Mouse (Mus musculus) ES-E14 (cell line): ENCODE measurements at regions not wholly inside any gene's neighbourhood (a gene's known extent, or its start where the extent isn't known, plus 50 kb on each side); places are given as distances from the start of the nearest gene placed in this dataset.

Source experiments
- CHD2 ChIP-seq: IDR thresholded peaks from 2 replicates; pipeline ENCODE4 v1.6.1; 2014; ENCODE audit warnings: mild to moderate bottlenecking, low read depth, low read length, inconsistent platforms
- ZC3H11A ChIP-seq: IDR thresholded peaks from 2 replicates; pipeline ENCODE4 v1.6.1; 2012; ENCODE audit warnings: low read depth, mild to moderate bottlenecking, inconsistent platforms, low read length, borderline replicate concordance
- ZNF384 ChIP-seq: IDR thresholded peaks from 2 replicates; pipeline ENCODE4 v1.6.1; 2012; ENCODE audit warnings: low read depth, low read length, inconsistent platforms

DNA sequence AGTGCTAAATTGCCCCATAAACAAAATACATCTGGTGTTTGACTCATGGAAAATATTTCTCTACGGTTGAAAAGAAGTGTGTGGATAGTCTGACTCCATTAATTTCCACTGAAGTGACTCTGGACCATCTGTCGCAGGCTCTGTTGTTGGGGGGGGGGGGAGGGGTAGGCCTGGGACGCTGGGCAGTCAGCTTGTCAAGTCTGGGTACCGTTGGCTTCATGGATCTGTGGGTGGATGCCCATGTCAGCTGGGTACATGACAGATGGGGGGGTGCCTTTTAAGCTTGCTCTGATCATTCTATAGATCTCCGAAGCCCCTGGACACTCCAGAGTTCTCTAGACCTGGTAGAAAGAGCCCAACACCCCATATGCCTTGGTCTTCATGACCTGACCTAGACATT is 139.0 kb upstream of the Cdh13 start:
- TF ChIP-seq ZC3H11A, result no peak
- no peak for TF ChIP-seq CHD2
- no peak for TF ChIP-seq ZNF384
